Mouse (Mus musculus) C2C12 (cell line): ENCODE data around the gene Gm44511. TPM values are rescaled to one million over a fixed set of nuclear protein-coding genes. Genes with fewer than 3 reads are reported as not detected.

Source experiments
- H3K27me3 ChIP-seq: one replicate; pipeline ENCODE4 v1.6.1; 2011; ENCODE audit not compliant: control insufficient read depth, insufficient read depth, insufficient read length
- H3K36me3 ChIP-seq: one replicate; pipeline ENCODE4 v1.6.1; 2011; ENCODE audit not compliant: control insufficient read depth, insufficient read depth
- H3K4me3 ChIP-seq: one replicate; pipeline ENCODE4 v1.5.1; 2011; ENCODE audit warnings: mild to moderate bottlenecking, control low read depth; ENCODE audit not compliant: poor library complexity, insufficient read depth, severe bottlenecking
- H3K79me2 ChIP-seq: one replicate; pipeline ENCODE4 v1.6.1; 2011; ENCODE audit not compliant: control insufficient read depth, insufficient read depth
- H3K79me3 ChIP-seq: one replicate; pipeline ENCODE4 v1.6.1; 2011; ENCODE audit warnings: low read depth, control low read depth
- H3ac ChIP-seq: one replicate; pipeline ENCODE3; 2011; ENCODE audit warnings: low read depth; ENCODE audit not compliant: control insufficient read depth, insufficient read length
- CEBPB ChIP-seq: IDR thresholded peaks from one replicate; pipeline ENCODE4 v1.6.1; 2011; ENCODE audit warnings: low read depth, mild to moderate bottlenecking, control low read depth, moderate library complexity
- CTCF ChIP-seq: IDR thresholded peaks from one replicate; pipeline ENCODE4 v1.5.1; 2011; ENCODE audit not compliant: control insufficient read depth, insufficient read depth, insufficient read length
- FOSL1 ChIP-seq: IDR thresholded peaks from one replicate; pipeline ENCODE4 v1.8.0; 2011; ENCODE audit warnings: mild to moderate bottlenecking, low read length; ENCODE audit not compliant: poor library complexity, insufficient read depth, severe bottlenecking
- MAX ChIP-seq: IDR thresholded peaks from one replicate; pipeline ENCODE4 v1.6.1; 2011; ENCODE audit warnings: mild to moderate bottlenecking, control low read depth
- MYOD1 ChIP-seq: IDR thresholded peaks from one replicate; pipeline ENCODE4 v1.6.1; 2011; ENCODE audit warnings: low read depth; ENCODE audit not compliant: control insufficient read depth, insufficient read length
- MYOG ChIP-seq: IDR thresholded peaks from one replicate; pipeline ENCODE4 v1.6.1; 2011; ENCODE audit not compliant: control insufficient read depth, insufficient read length; ENCODE audit errors: extremely low read depth
- USF1 ChIP-seq: IDR thresholded peaks from one replicate; pipeline ENCODE4 v1.6.1; 2011; ENCODE audit warnings: low read depth, mild to moderate bottlenecking, control low read depth, moderate library complexity
- long read RNA-seq, 2 experiments: library from polyadenylated mRNA; unstranded; transcript quantifications; one replicate each; pipeline ENCODE4 v2.0.0; 2019 to 2020
- polyA plus RNA-seq: library from polyadenylated mRNA; unstranded; fragments of >200 nt; fragmentation: generic; extraction: Trizol; gene quantifications from one replicate; pipeline ENCODE4 v1.2.1, GENCODE M21; 2012; ENCODE audit warnings: missing spikeins

Gene Gm44511
- not detected for polyA plus RNA-seq
- long read RNA-seq, experiment 1: 0 reads
- long read RNA-seq, experiment 2: 0 reads

GRCm38 (mm10) chr6:128826132-128826531, at the start of gene Gm44511, which contains the start of gene Klrb1b:
TSS of gene Gm44511 (minus strand) at chr6:128826315.
TSS of gene Klrb1b (minus strand) at chr6:128826331.
- H3K79me3 ChIP-seq: no peaks in the 10 kb centered on the region
- TF ChIP-seq MYOD1: no peak
- no peak for TF ChIP-seq MYOG
- no peak for TF ChIP-seq FOSL1
- no peak for TF ChIP-seq CEBPB
- no peak for TF ChIP-seq USF1
- no peak for TF ChIP-seq CTCF
- no peak for TF ChIP-seq MAX

DNA sequence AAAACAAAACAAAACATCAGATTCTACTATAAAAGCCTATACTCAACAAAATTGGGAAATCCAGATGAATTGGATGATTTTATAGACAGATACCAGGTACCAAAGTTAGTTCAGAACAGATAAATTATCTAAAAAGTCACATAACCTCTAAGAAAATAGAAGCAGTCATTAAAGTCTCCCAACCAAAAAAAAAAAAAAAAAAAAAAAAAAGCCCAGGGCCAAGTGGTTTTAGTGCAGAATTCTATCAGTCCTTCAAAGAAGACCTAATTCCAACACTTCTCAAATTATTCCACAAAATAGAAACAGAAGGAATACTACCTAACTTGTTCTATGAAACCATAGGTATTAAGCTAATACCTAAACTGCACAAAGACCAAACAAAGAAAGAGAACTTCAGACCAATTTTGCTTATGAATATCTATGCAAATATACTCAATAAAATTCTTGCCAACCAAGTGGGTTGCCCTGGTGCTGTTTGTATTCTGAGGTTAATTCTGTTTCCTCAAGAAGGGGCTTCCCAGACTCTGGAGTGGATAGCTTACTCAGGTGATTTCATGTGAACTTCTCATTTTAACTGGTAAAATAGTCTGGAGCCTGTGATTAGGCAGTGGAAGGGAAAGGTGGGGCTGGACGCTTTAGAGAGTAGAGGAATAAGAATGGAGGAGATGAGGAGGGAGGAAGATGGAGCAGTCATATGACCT, 45.9 kb upstream of the Gm44511 start:
- no peaks in the 10 kb centered on the region for H3K79me2 ChIP-seq
- H3K79me3 ChIP-seq: no peaks in the 10 kb centered on the region
- TF ChIP-seq USF1: no peak
- no peak for TF ChIP-seq CTCF
- no peak for TF ChIP-seq MYOG
- TF ChIP-seq MYOD1: no peak
- TF ChIP-seq FOSL1: no peak
- TF ChIP-seq CEBPB: no peak
- no peak for TF ChIP-seq MAX
- no peaks in the 10 kb centered on the region for H3K36me3 ChIP-seq
- H3K27me3 ChIP-seq: no peaks in the 10 kb centered on the region
- H3K4me3 ChIP-seq: no peak overlapping the region
- no peak overlapping the region for H3ac ChIP-seq

More at GRCm38 (mm10) chr6:128826132-128826531, at the start of gene Gm44511, which contains the start of gene Klrb1b:
- Histone ChIP-seq H3K4me3 (no peak within 1 kb of the TSS), H3K27me3 (no peaks in the 10 kb centered on the region), H3K79me2 (no peaks in the 10 kb centered on the region), H3ac (no peak within 1 kb of the TSS), H3K36me3 (no peaks in the 10 kb centered on the region)

DNA sequence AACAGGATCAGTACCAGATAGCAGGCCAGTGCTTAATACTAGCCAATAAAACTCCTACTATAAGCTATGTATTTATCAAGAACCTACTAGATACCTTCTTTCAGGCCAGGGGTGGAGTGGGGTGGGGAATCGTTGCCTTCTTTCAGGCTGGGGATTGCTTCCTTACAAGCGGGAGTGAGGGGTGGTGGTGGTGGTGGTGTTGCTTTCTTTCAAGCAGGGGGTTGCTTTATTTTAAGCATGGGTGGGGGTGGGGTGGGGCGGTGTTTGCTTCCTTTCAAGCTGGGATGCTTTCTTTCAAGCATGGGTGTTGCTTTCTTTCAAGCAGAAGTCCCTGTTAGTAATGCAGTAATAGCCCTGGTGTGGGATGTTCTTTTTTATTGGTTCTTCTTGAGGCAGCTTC, 42.7 kb upstream of the Gm44511 start:
- Histone ChIP-seq H3K27me3 (no peaks in the 10 kb centered on the region), H3ac (no peak overlapping the region), H3K36me3 (no peaks in the 10 kb centered on the region), H3K79me3 (no peaks in the 10 kb centered on the region), H3K79me2 (no peaks in the 10 kb centered on the region), H3K4me3 (no peak overlapping the region)
- no peak for TF ChIP-seq USF1
- TF ChIP-seq MAX: no peak
- TF ChIP-seq MYOG: no peak
- no peak for TF ChIP-seq CTCF
- no peak for TF ChIP-seq CEBPB
- no peak for TF ChIP-seq FOSL1
- TF ChIP-seq MYOD1: no peak

GRCm38 (mm10) chr6:128857976-128858375, 31.9 kb upstream of the Gm44511 start:
- Histone ChIP-seq H3K4me3 (no peak overlapping the region), H3K36me3 (no peaks in the 10 kb centered on the region), H3K79me2 (no peaks in the 10 kb centered on the region), H3ac (no peak overlapping the region), H3K79me3 (no peaks in the 10 kb centered on the region), H3K27me3 (no peaks in the 10 kb centered on the region)
- no peak for TF ChIP-seq CTCF
- TF ChIP-seq MYOG: no peak
- no peak for TF ChIP-seq MAX
- TF ChIP-seq FOSL1: no peak
- no peak for TF ChIP-seq MYOD1
- TF ChIP-seq CEBPB: no peak
- TF ChIP-seq USF1: no peak

GRCm38 (mm10) chr6:128856250-128856649, 30.1 kb upstream of the Gm44511 start:
- H3K4me3 ChIP-seq: no peak overlapping the region
- H3K79me3 ChIP-seq: no peaks in the 10 kb centered on the region
- H3K27me3 ChIP-seq: no peaks in the 10 kb centered on the region
- no peak for TF ChIP-seq FOSL1
- no peak for TF ChIP-seq CTCF
- no peak for TF ChIP-seq MAX
- TF ChIP-seq MYOG: no peak
- no peak for TF ChIP-seq USF1
- no peak for TF ChIP-seq CEBPB
- TF ChIP-seq MYOD1: no peak
- H3ac ChIP-seq: no peak overlapping the region
- no peaks in the 10 kb centered on the region for H3K36me3 ChIP-seq
- no peaks in the 10 kb centered on the region for H3K79me2 ChIP-seq
